Mouse (Mus musculus): ENCODE data around the gene Ergic1.

The Ergic1 gene

GRCm38 (mm10) chr17:26575786-26576690, 14.7 kb downstream of the Ergic1 start:
- no peak for DNase-seq (ENCODE audit: low spot score)

- DNase-seq (ENCODE audit: low spot score): no peak
These were observed 15.5 kb downstream of the Ergic1 start for GRCm38 (mm10) chr17:26576833-26577232.

GRCm38 (mm10) chr17:26577309-26577708, 16.0 kb downstream of the Ergic1 start:
- DNase-seq (ENCODE audit: low spot score): no peak

GRCm38 (mm10) chr17:26578162-26578561, 16.9 kb downstream of the Ergic1 start:
- no peak for DNase-seq (ENCODE audit: low spot score)

GRCm38 (mm10) chr17:26578771-26579170, 17.5 kb downstream of the Ergic1 start:
- no peak for DNase-seq (ENCODE audit: low spot score)

GRCm38 (mm10) chr17:26579396-26579795, 18.1 kb downstream of the Ergic1 start:
- DNase-seq (ENCODE audit: low spot score): no peak

GRCm38 (mm10) chr17:26580873-26581401, 19.6 kb downstream of the Ergic1 start:
- DNase-seq (ENCODE audit: low spot score): no peak

GRCm38 (mm10) chr17:26582297-26582696, 21.0 kb downstream of the Ergic1 start:
- no peak for DNase-seq (ENCODE audit: low spot score)

GRCm38 (mm10) chr17:26583056-26583455, 21.8 kb downstream of the Ergic1 start:
- no peak for DNase-seq (ENCODE audit: low spot score)

GRCm38 (mm10) chr17:26583606-26584005, 22.3 kb downstream of the Ergic1 start:
- no peak for DNase-seq (ENCODE audit: low spot score)

GRCm38 (mm10) chr17:26584063-26584462, 22.8 kb downstream of the Ergic1 start:
- peak; percentile 75 for DNase-seq (ENCODE audit: low spot score)

GRCm38 (mm10) chr17:26584558-26585136, 23.4 kb downstream of the Ergic1 start:
- no peak for DNase-seq (ENCODE audit: low spot score)

GRCm38 (mm10) chr17:26587961-26588487, 26.7 kb downstream of the Ergic1 start:
- no peak for DNase-seq (ENCODE audit: low spot score)

GRCm38 (mm10) chr17:26592510-26592909, 31.2 kb downstream of the Ergic1 start:
- DNase-seq (ENCODE audit: low spot score): no peak

GRCm38 (mm10) chr17:26593199-26593598, 31.9 kb downstream of the Ergic1 start:
- no peak for DNase-seq (ENCODE audit: low spot score)

- DNase-seq (ENCODE audit: low spot score): no peak
These were observed 32.9 kb downstream of the Ergic1 start for GRCm38 (mm10) chr17:26594171-26594570.

GRCm38 (mm10) chr17:26594958-26595357, 33.7 kb downstream of the Ergic1 start:
- no peak for DNase-seq (ENCODE audit: low spot score)

- peak; percentile 20 for DNase-seq (ENCODE audit: low spot score)
These were observed 34.3 kb downstream of the Ergic1 start for GRCm38 (mm10) chr17:26595448-26596167.

GRCm38 (mm10) chr17:26596168-26596658, 34.9 kb downstream of the Ergic1 start:
- no peak for DNase-seq (ENCODE audit: low spot score)

GRCm38 (mm10) chr17:26596856-26597481, 35.7 kb downstream of the Ergic1 start:
- no peak for DNase-seq (ENCODE audit: low spot score)

GRCm38 (mm10) chr17:26598845-26599244, 37.6 kb downstream of the Ergic1 start:
- no peak for DNase-seq (ENCODE audit: low spot score)

All from yolk sac, embryonic 10.5 days (tissue).